Mouse (Mus musculus): ENCODE measurements around the gene Rps6kc1.

Gene Rps6kc1

DNA sequence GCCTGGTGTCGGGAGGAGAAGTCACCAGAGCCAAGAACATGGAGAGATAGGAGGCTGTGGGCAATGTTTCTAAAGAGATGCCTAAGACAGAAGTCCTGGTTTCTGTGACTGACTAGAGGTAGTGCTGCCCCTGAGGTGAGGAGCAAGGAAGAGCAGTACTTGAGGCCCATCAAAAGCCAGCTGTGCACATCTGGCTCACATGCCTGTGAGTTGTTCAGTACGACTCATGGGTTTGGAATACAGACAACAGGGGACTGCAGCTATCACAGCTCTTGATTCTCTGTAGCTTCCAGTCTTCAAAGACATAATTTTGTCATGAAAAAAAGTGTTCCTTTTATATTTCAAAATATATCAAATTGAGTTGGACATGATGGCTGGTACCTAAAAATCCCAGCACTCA lies 10.5 kb downstream of the Rps6kc1 start:
- no peak for DNase-seq (ENCODE audit: low spot score in 2 of 2)

DNA sequence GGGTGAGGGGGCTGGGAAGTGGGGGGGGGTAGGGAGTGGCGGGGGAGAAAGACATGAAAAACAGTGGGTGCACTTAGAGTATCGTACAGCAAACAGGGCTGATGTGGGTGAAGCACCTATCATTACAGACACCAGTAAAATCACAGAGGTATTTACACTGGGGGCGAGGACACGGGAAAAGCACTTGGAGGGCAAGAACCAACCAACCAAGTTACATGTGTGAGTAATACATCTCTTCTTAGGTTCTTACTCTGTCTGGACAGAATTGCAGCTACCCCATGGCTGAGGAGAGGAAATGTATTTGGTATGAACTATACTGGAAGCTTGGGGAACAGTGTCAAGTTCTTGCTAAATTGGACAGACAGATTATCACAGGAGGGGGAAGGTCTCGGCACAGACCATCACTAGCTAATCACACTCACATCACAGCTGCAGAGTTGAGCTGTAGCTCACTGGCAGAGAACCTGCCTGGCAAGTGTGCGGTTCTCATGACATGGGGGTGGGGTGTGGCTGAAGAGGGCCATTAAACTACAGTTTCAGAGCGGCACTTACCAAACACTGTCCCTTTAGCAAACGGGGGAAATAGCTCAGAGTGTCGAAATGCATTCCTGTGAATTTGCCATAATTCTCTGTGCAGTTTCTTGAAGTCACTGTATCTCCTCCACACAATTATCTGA lies 12.5 kb downstream of the Rps6kc1 start:
- no peak for DNase-seq (ENCODE audit: low spot score in 2 of 2)

DNA sequence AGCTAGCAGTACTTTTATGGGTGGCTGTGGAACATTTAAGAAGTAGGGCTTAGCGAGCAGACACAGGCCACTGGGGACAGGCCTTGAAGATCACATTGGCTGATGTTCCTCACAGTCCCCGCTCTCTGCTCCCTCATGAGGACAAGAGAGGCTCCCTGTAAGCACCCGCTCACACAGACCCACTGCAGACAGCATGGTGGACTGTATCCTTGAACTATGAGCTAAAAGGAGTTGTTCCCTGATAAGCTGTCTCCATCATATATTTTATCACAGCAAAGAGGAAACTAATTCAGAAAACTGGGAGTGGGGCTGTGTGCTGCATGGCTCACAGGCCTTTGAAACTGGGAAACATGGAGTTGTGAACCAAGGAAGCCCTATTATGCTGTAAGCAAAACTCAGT lies 13.4 kb downstream of the Rps6kc1 start:
- no peak for DNase-seq (ENCODE audit: low spot score in 2 of 2)

DNA sequence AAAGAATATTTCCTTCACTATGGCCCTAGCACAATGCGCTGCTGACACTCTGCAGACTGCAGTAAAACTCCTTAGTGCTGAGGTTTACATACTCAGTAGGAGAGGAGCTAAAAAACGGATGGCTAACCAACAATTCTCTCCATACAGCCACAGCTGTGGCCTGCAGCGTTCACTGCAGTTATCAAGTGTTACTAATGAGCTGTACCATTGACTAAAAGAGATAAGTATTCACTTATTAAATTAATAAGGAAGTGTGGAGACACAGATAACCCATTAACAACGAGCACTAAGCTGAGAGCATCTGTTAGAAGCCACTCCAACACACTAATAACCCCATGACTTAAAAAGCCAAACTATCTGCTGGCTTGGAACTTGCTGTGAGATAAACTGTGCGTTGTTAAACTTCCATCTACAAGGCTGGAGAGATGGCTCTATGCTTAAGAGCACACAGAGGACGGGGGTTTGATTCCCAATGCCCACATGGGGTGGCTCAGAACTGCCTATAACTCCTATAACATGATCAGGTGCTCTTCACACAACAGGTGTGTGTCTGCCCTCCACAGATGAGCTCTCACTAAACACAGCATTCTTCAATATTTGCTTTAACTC lies 17.9 kb downstream of the Rps6kc1 start:
- DNase-seq (ENCODE audit: low spot score in 2 of 2), result no peak

DNA sequence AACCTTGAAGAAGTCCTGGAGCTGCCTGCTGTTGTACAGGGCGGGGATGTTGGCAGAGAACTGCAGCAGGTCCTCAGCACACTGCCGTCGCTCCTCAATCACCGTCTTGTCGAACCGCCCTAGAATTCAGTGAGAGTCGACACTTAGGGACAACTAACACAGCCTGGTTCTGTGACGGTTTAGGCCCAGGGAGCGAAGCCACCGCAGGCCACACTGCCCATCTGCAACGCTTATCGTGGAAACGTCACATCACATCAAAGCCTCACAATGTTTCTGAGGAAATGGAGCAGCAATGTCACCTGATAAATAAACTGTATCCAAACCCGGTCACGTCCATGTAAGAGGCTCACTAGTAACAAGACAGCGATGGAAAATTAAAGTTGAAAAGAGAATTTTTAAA lies 22.9 kb downstream of the Rps6kc1 start:
- no peak for DNase-seq (ENCODE audit: low spot score in 2 of 2)

DNA sequence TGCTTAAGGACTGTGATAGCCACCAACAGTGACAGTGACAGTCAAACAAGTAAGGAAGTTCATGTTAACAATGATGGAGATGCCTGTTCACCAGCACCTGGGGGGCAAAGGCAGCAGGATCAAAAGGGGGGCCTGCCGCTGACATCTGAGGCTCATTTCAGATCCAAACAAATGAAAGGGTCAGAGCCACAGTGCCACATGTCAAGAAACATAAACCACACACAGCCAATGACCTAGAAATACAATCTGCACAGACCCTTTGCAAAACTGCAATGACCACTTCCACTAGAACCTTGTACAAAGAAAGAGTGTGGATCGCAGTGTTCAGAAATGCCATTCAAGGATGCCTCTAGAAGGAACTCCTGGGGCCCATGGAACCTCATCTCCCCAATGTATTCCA lies 23.5 kb downstream of the Rps6kc1 start:
- DNase-seq (ENCODE audit: low spot score in 2 of 2), result no peak

DNA sequence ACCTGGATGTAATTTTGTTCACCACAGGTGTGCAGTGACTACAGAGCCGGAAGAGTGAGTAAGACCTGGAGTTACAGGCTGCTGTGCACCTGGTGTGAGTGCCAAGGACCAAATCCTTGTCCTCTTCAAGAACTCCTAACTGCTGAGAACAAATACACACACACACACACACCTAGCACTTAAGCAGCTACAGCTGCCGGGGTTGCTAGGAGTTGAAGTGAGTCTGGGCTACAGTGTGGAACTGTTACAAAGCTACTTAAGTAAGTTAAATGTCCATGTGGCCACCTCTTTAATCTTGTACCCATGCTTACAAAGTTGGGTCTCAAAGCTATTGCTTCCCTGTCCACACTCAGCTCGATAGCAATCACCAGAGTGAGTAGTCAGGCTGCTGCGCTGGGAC lies 25.6 kb downstream of the Rps6kc1 start:
- no peak for DNase-seq (ENCODE audit: low spot score in 2 of 2)

DNA sequence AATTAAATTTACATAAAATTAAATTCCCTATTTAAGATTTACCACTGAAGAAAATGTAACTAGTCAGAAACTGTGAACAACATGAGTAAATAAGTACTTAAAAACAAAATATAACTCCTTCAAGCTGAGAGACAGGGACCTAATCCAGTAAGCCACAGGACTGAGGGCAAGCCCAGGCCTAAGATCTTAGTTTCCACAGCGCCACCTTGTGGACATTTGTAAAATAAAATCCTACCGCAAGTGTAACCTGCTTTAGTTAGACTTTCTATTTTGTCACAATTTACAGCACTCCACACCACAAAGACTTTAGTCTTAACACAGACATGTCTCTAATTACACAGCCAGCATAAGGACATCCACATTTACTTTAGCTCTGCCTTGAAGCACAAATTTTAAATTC lies 30.1 kb downstream of the Rps6kc1 start:
- no peak for DNase-seq (ENCODE audit: low spot score in 2 of 2)

DNA sequence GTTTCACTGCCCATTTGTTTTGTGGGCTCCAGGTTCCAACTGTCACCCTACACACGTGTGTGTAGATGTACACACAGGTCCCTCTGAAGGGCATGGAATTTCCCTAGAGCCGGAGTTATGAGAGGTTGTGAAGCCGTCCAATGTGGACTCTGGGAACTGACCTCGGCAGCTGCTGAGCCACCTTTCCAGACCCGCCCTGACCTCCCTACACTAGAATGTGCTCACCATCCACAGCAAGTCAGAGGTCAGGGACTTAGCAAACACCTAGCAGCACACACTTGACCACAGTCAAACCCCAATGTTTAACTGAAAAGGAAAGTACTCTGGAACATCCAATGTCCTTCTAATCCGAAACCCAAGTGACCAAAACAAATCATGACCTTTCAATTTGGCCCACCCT lies 30.9 kb downstream of the Rps6kc1 start:
- no peak for DNase-seq (ENCODE audit: low spot score in 2 of 2)

DNA sequence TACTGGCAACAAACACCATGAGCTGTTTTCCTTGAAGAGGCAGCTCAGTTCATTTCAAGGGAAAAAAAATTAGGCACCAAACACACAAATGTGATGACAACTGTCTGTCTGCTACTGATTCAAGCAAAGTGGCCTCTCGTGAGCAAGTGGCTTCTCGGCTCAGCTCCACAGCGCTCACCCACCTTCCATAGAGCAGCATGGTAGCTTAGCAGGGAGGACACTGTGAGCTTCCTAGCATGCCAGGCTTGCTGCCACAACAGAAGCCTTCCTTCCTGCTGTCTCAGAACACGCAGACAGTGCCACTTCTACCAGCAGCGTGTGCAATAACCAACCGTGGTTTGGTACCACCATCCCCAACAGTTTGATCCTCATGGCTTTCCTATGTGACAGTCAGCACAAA lies 35.8 kb downstream of the Rps6kc1 start:
- no peak for DNase-seq (ENCODE audit: low spot score in 2 of 2)

DNA sequence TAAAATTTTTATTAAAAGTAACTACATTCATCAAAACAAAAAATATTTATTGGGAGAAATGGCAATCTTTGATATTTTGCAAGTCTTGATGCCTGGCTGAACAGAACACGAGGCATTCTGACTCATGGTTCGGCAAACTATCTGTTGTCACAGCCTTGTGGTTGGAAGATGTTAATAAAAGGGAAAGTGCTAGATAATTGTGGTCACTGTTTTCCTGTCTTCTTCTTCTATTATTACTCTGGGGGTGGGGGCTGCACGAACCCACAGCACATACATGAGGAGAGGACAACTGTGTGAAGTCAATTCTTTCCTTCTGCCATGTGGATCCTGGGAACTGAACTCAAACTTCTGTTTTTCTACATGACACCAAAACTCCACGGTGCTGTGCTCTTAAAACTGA lies 36.5 kb downstream of the Rps6kc1 start:
- DNase-seq (ENCODE audit: low spot score in 2 of 2), result no peak

DNA sequence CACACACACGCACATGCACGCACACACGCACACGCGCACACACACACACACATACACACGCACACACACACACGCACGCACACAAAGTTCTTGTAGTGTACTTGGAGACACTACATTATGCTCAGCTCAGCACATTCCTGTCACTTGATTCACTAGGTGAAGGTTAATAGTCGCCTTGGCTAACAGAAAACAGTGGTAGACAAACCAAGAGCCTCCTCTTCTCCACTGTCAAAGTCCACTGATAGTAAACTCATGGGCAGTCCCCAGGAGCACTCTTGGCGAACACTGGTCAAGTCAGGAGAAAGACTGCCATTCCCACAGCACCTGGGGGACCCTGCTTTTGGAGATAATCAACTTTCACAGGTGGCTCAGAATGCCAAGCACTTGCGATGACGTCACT lies 40.5 kb downstream of the Rps6kc1 start:
- no peak for DNase-seq (ENCODE audit: low spot score in 2 of 2)

DNA sequence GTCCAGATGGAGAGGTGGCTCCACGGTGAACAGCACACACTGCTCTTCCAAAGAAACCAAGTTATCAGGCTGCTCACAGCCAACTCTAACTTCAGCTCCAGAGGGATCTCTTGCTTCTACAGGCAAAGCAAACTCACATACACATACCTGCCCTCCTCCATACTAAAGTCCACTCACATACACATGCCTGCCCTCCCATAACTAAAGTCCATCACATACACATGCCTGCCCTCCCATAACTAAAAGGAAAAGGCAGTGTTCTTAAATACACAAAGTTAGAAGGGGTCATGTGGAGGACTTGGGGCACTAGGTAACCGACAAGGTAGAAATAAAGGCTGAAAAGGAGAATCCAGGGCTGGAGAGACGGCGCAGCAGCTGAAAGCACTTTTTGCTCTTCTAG lies 41.6 kb downstream of the Rps6kc1 start:
- no peak for DNase-seq (ENCODE audit: low spot score in 2 of 2)

DNA sequence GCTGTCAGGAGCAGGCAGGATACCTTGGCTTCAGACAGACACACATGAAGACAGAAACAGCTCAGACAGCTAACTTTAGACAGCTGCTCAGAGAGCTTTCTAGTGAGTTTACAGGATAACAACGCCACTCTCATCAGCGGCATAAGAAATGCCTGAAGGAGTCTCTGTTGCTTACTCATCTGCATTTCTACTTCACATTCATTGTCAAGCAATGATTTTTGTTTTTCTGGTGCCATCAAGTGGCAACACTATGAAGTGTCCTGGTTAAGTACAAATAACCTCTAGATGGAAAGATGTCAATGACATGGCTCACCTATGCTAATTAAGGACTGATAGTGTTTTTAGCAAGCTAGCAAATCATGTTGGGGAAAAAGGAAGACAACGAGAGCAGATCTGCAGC lies 42.8 kb downstream of the Rps6kc1 start:
- DNase-seq (ENCODE audit: low spot score in 2 of 2), result no peak

DNA sequence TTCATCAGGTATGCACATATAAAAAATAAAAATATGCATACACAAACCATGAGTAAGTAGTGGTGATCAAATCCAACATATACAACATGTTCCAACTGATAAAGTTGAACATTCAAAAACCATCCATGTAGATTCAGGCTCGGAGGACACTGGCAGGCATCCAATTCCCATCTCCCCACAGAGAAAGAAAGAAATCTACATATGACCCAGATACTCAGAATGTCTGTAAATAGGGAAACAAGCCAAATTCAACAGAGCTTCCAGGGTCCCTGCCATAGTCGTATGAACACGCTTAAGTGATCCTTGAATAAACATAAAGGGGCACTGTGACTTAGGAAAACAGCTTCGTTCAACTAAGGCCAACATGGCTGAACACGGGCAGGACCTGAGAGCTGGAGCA lies 49.9 kb downstream of the Rps6kc1 start:
- DNase-seq (ENCODE audit: low spot score in 2 of 2), result no peak

DNA sequence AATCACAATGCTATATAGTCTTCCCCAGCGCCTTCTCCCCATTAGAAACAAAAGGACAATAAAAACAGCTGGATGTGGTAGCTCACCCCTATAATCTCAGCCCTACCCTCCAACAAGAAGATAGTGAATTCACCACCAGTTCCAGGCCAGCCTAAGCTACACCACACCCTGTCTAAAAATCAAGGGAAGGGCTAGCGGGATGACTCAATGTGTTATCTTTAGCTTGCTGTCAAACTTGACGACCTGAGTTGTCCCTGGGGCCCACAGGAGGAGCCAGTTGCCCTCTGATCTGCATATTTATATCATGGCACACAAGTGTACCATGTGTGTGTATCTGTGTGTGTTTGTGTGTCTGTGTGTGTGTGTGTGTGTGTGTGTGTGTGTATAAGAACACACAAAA lies 57.1 kb downstream of the Rps6kc1 start:
- no peak for DNase-seq (ENCODE audit: low spot score in 2 of 2)

DNA sequence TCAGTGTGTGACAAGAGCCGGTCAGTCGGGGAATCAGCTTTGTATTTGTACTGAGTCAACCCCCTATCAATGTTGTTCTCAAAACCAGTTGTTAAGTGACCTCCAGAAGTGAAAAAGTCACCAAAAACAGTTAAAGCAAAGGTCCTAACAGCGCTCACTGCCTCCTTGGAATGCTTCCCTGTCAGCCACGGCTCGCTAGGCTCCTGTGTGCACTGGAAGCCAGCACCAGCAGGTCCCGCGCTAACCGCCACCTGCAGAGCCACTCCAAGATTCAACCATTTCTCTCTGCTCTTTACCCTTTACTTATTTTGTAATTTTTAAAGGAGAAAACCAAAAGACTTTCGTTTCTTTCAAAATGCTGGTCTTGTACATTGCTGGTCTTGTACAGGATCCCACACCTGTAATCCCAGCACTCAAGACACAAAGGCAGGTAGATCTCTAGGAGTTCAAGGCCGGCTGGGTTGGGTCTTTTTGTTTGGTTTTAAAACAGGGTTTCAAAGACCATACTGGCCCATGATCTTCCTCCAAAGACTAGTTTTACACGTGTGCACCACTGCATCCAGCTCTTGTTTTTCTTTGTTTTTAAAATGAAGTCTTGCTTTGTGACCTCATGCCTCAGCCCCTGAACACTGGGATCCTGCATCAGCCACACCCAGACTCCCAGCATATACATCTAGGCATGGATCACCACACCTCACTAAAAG lies 62.3 kb downstream of the Rps6kc1 start:
- no peak for DNase-seq (ENCODE audit: low spot score in 2 of 2)

DNA sequence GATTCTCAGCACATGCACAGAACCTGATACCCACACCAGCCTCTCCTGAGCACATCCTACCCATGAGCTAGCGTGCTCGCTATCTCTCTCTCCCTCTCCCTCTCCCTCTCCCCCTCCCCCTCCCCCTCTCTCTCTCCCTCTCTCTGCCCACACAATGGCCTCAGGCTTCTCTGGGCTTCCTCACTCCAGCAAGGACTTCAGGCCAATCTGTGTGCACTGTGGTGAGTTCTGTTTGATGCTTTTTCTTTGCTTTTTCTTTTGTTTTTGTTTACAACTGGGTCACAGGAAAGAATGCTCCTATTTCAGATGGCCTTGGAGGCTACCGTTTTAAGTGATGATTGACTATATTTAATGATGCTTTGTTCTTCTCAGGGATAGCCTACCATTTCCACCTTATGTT lies 62.9 kb downstream of the Rps6kc1 start:
- no peak for DNase-seq (ENCODE audit: low spot score in 2 of 2)

DNA sequence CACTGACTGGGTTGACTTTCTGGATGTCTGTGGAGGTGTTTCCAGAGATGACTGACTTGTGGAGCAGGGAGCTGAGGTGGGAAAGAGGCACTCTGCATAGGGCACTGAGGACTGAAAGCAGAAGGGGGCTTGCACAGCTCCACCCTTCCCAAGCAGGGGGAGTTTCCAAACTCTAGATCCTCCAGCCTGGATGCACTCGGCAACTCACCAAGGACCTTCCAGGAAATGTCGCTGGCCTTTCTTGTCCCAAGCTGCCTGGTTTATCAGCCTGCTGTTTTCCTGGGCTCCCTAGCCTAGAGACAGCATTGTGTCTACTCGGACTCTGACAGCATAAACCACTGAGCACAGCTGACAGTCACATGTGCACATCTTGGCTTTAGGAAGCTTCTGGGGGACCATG lies 64.6 kb downstream of the Rps6kc1 start:
- DNase-seq (ENCODE audit: low spot score in 2 of 2), result no peak

DNA sequence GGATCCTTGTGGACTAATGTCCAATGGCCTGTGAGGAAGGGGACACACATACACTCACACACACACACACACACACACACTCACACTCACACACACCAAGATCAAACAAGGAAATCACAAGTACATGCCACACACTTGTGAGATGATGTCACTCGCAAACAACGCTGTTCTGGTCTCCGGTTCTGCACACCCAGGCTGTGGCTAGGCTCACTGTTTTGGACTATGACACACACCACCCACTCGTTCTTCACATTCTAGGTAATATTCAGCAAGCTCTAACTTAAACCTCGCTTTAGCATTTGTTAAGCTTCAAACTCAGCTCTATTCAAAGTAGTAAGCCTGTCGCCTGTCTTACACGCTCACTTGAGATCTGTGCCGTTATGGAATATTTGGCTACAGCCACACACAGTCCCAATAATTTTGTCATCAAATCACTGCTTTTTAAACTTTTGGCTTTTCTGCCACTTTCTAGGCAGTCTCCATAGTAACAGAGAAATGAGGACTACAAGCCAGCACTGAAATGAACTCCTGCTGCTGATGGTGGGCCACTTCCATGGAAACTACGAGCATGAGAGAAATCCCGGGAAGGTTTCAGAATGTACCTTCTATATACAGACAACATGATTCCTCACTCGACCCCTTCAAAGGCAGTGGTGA lies 65.4 kb downstream of the Rps6kc1 start:
- DNase-seq (ENCODE audit: low spot score in 2 of 2), result no peak

DNA sequence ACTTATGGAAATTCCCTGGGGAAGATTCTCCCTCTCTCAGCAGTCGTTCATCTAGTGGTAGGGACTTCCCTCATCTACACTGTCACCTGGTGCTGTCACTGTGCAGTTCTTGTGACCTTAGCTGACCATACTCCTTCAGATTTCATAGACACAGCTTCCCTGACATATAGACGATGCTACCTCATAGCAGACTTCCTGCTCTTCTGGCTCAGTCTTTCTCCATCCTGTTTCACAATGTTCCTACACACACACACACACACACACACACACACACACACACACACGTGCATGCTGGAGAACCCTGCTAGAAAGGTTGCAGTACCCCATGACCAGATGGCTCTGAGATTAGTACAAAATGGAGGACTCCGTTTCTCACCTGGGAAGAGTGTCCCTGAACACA lies 66.2 kb downstream of the Rps6kc1 start:
- no peak for DNase-seq (ENCODE audit: low spot score in 2 of 2)

DNA sequence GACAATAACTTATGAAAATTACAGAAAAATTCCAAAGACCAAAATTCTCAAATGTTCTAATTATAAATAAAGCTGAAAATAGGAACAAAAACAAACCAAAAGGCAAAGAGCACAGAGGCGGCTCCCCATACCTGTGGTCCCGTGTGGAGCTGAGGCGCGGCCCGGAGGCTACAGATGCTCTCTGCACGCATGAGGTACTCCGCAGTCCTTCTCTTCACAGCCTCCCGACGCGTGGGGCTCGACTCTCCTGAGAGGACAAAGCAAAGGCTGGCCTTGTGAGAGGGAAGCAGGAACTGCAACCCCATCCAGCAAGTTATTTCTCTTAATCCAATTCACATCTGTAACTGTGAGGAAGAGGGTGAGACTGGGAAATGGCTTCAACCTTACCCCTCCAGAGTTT lies 67.2 kb downstream of the Rps6kc1 start:
- DNase-seq (ENCODE audit: low spot score in 2 of 2), result no peak

DNA sequence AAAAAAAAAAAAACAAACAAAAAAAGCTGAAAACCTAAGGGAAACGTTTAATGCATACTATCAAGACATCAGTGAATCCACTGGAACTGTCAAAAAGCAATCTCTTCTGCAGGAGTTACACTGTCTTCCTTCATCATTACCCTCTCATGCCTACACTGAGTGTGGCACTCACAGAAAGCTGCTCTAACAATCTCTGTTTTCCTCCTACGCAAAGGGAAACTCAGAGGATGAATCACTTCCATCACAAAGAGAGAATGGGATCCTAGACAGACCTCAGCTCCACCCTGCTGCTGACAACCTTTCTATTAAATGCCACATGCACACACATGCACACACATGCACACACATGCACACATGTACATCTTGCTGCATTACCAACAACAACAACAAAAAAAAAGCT lies 75.5 kb downstream of the Rps6kc1 start:
- DNase-seq (ENCODE audit: low spot score in 2 of 2), result no peak

Measured in frontal cortex, postnatal 10 days (tissue).